Comparison of ENCODE assay signal across 8 mouse cellular contexts in the genomic region with DNA sequence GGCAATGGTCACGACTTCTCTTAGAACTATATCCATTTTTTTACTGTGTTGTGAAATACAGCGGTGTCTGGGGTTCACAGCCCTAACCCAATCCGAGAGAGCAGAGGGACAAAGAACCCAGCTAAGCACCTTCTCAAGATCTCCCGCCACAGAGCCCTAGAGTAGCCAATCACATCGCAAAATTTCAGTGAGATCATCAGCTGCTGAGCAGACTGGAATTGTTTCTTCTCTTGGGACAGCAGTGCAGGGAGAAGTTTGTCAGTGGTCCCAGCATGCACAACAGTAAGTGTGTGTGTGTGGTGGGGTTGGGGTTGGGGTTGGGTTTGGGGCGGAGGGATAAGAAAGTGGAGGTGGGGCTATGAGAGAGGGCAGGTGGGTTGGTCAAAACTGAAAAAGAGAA. TPM values are rescaled to one million over a fixed set of nuclear protein-coding genes. Genes with fewer than 3 reads are reported as not detected.
DNase-seq lines count a peak whose midpoint lies in the region; ATAC-seq and TF ChIP-seq lines count a peak whose summit lies in the region.

No protein-coding gene starts in this region.

- WGBS in intestine, embryonic 15.5 days: 2% methylated on average over 6 of the region's 6 CpGs
- WGBS in lung, embryonic 16.5 days: 2% methylated on average over 6 of the region's 6 CpGs

- no peaks in the 10 kb centered on the region for H3K9me3 ChIP-seq in intestine, embryonic 15.5 days
- no peaks in the 10 kb centered on the region for H3K9me3 ChIP-seq in lung, embryonic 16.5 days (ENCODE audit: control insufficient read depth, low read length)

- H3K4me1 ChIP-seq in intestine, embryonic 15.5 days (replicated peaks): no peaks in the 10 kb centered on the region; the same call in 1 of the 2 replicates
- no peaks in the 10 kb centered on the region for H3K4me1 ChIP-seq in lung, embryonic 16.5 days (replicated peaks; ENCODE audit: control insufficient read depth, insufficient read depth, low read length)

- H3K4me3 ChIP-seq in gastrocnemius, adult 2 months: peak overlapping the region; percentile 34; the same call in 1 of the 2 replicates
- peak overlapping the region; percentile 12; the same call in 1 of the 2 replicates for H3K4me3 ChIP-seq in intestine, embryonic 15.5 days (replicated peaks)
- peak overlapping the region; percentile 14; the same call in 1 of the 2 replicates for H3K4me3 ChIP-seq in lung, embryonic 16.5 days (ENCODE audit: low read length)

- H3K4me2 ChIP-seq in intestine, embryonic 15.5 days (replicated peaks): peak overlapping the region; percentile 55
- peak overlapping the region; percentile 48 for H3K4me2 ChIP-seq in lung, embryonic 16.5 days (ENCODE audit: low read depth, low read length)

- H3K27ac ChIP-seq in gastrocnemius, adult 2 months: no peak overlapping the region
- no peak overlapping the region for H3K27ac ChIP-seq in intestine, embryonic 15.5 days
- no peak overlapping the region for H3K27ac ChIP-seq in lung, embryonic 16.5 days (ENCODE audit: low read length)

- no peak overlapping the region for H3K9ac ChIP-seq in intestine, embryonic 15.5 days
- H3K9ac ChIP-seq in lung, embryonic 16.5 days (ENCODE audit: low read length): no peak overlapping the region

- H3K36me3 ChIP-seq in intestine, embryonic 15.5 days: no peaks in the 10 kb centered on the region
- no peaks in the 10 kb centered on the region for H3K36me3 ChIP-seq in lung, embryonic 16.5 days (ENCODE audit: control insufficient read depth, insufficient read depth, low read length)

- no peak for TF ChIP-seq CTCF in gastrocnemius, adult 2 months (IDR thresholded peaks at IDR 0.05)

- ATAC-seq in granulocyte monocyte progenitor cell, adult 5-6 weeks (replicated peaks; ENCODE audit: poor library complexity, severe bottlenecking): peak; percentile 66
- ATAC-seq in intestine, embryonic 15.5 days: peak; percentile 90
- peak; percentile 74 for ATAC-seq in lung, embryonic 16.5 days (ENCODE audit: low read depth)

- H3K27me3 ChIP-seq in intestine, embryonic 15.5 days (replicated peaks): no peaks in the 10 kb centered on the region
- no peaks in the 10 kb centered on the region for H3K27me3 ChIP-seq in lung, embryonic 16.5 days (ENCODE audit: control insufficient read depth, insufficient read depth, low read depth, low read length)

- DNase-seq in gastrocnemius, adult 2 months: no peak
- DNase-seq in gastrocnemius, postnatal 14 days: no peak
- DNase-seq in brain, embryonic 18.5 days (ENCODE audit: low read depth, low spot score): peak; percentile 30
- DNase-seq in ovary, postnatal 14 days (ENCODE audit: low spot score): peak; percentile 55
- DNase-seq in gastrocnemius, postnatal 10 days: no peak

- intact Hi-C loops in gastrocnemius, adult 2 months (cut with DNase I): no loop called here
- intact Hi-C loops in gastrocnemius, postnatal 14 days (cut with DNase I; ENCODE audit: low total_unique reads): no loop called here

RNA-seq across cellular contexts. Expression of a gene that starts 0.7 kb away (rescaled TPM):
- total RNA-seq in gastrocnemius, adult 2 months (2021): under 1 TPM; 0.11 to 0.28 TPM
- total RNA-seq in gastrocnemius, postnatal 14 days (2021): under 1 TPM; 0.35 to 0.69 TPM
- total RNA-seq in granulocyte monocyte progenitor cell, adult 5-6 weeks (2014; fragmentation: Nextera tagmentation): 59.1 and 67.7 TPM in 2 replicates
- 80.6 and 90.7 TPM in 2 replicates for total RNA-seq in granulocyte monocyte progenitor cell, adult 5-6 weeks (2017)
- polyA plus RNA-seq in intestine, embryonic 15.5 days (2015; fragmentation: Nextera tagmentation; extraction: Ambion mirVana): 3.7 and 4.4 TPM in 2 replicates
- polyA plus RNA-seq in lung, embryonic 16.5 days (2015; fragmentation: Nextera tagmentation; extraction: Ambion mirVana): 1.3 and 2.6 TPM in 2 replicates
- 1 to 10 TPM in 1 of 2 experiments, under 1 TPM in 1; 0.26 to 1.0 TPM for total RNA-seq in gastrocnemius, postnatal 10 days (2021)

RNA-seq across cellular contexts. Expression of a gene that starts 16.4 kb away (rescaled TPM):
- 1 to 10 TPM; 2.5 to 3.0 TPM for total RNA-seq in gastrocnemius, adult 2 months (2021)
- total RNA-seq in gastrocnemius, postnatal 14 days (2021): 1 to 10 TPM; 5.1 to 7.9 TPM
- total RNA-seq in granulocyte monocyte progenitor cell, adult 5-6 weeks (2014; fragmentation: Nextera tagmentation): not detected in 2 replicates
- not detected in 2 replicates for total RNA-seq in granulocyte monocyte progenitor cell, adult 5-6 weeks (2017)
- polyA plus RNA-seq in intestine, embryonic 15.5 days (2015; fragmentation: Nextera tagmentation; extraction: Ambion mirVana): 2.1 and 2.6 TPM in 2 replicates
- 0.21 and 0.73 TPM in 2 replicates for polyA plus RNA-seq in lung, embryonic 16.5 days (2015; fragmentation: Nextera tagmentation; extraction: Ambion mirVana)
- 10 to 100 TPM in 1 of 2 experiments, 1 to 10 TPM in 1; 8.4 to 11.3 TPM for total RNA-seq in gastrocnemius, postnatal 10 days (2021)

RNA-seq across cellular contexts. Expression of a gene that starts 17.5 kb away (rescaled TPM):
- total RNA-seq in gastrocnemius, adult 2 months (2021): 10 to 100 TPM in 1 of 2 experiments, 1 to 10 TPM in 1; 7.2 to 12.2 TPM
- 10 to 100 TPM; 15.4 to 21.4 TPM for total RNA-seq in gastrocnemius, postnatal 14 days (2021)
- not detected in 2 replicates for total RNA-seq in granulocyte monocyte progenitor cell, adult 5-6 weeks (2014; fragmentation: Nextera tagmentation)
- total RNA-seq in granulocyte monocyte progenitor cell, adult 5-6 weeks (2017): 0.26 TPM in 1 of 2 replicates, not detected in the other
- polyA plus RNA-seq in intestine, embryonic 15.5 days (2015; fragmentation: Nextera tagmentation; extraction: Ambion mirVana): 2.2 and 2.4 TPM in 2 replicates
- polyA plus RNA-seq in lung, embryonic 16.5 days (2015; fragmentation: Nextera tagmentation; extraction: Ambion mirVana): 0.87 and 0.94 TPM in 2 replicates
- total RNA-seq in gastrocnemius, postnatal 10 days (2021): 10 to 100 TPM; 22.9 to 31.4 TPM

Comparison
In these comparisons a context has a peak if more than half of its experiments do, and no peak if none do; other contexts are left out.
1. DNase-seq: peak in brain, embryonic 18.5 days (single experiment) and ovary, postnatal 14 days (single experiment); none in gastrocnemius, adult 2 months (single experiment), gastrocnemius, postnatal 14 days (single experiment) and gastrocnemius, postnatal 10 days (single experiment).
2. RNA of a gene that starts 0.7 kb away (total RNA-seq): 59.1 to 90.7 TPM in granulocyte monocyte progenitor cell, adult 5-6 weeks; 0.26 to 1.0 TPM in gastrocnemius, postnatal 10 days, 0.35 to 0.69 TPM in gastrocnemius, postnatal 14 days and 0.11 to 0.28 TPM in gastrocnemius, adult 2 months; every median in the first group is over 10 times any median in the second.
3. RNA of a gene that starts 17.5 kb away (total RNA-seq): 22.9 to 31.4 TPM in gastrocnemius, postnatal 10 days, 15.4 to 21.4 TPM in gastrocnemius, postnatal 14 days and 7.2 to 12.2 TPM in gastrocnemius, adult 2 months; 0.26 TPM in granulocyte monocyte progenitor cell, adult 5-6 weeks; every median in the first group is over 4 times any median in the second.
4. Peak in every context shown above with its lines, with median percentiles within 50 percentile points of each other: H3K4me3 ChIP-seq and ATAC-seq.